Mouse (Mus musculus) kidney, embryonic 16.5 days (tissue): ENCODE data around the gene Ank2. TPM values are rescaled to one million over a fixed set of nuclear protein-coding genes. Genes with fewer than 3 reads are reported as not detected.

ENCODE experiments used
- ATAC-seq: fragments of 200-750 bp; cut with Nextera tagmentation; 2 replicates; pipeline ENCODE4 v1.8.0; 2017; ENCODE audit warnings: moderate TSS enrichment; ENCODE audit not compliant: low FRiP score, low TSS enrichment
- H3K27ac ChIP-seq: fragments of 300-500 bp; sonication (generic); 2 replicates; pipeline ENCODE4 v1.5.1; 2014; ENCODE audit warnings: low read length
- H3K27me3 ChIP-seq: fragments of 300-500 bp; sonication (generic); 2 replicates; pipeline ENCODE4 v1.6.1; 2014; ENCODE audit warnings: low read length, control low read depth, mixed read lengths; ENCODE audit not compliant: insufficient read depth
- H3K36me3 ChIP-seq: fragments of 300-500 bp; sonication (generic); 2 replicates; pipeline ENCODE4 v1.6.1; 2014; ENCODE audit warnings: low read length, control low read depth, mixed read lengths; ENCODE audit not compliant: insufficient read depth
- H3K4me1 ChIP-seq: fragments of 300-500 bp; sonication (generic); 2 replicates; pipeline ENCODE4 v1.6.1; 2014; ENCODE audit warnings: low read length, control low read depth, mixed read lengths; ENCODE audit not compliant: insufficient read depth
- H3K4me2 ChIP-seq: fragments of 300-500 bp; sonication (generic); replicated peaks from 2 replicates; pipeline ENCODE4 v1.6.1; 2014; ENCODE audit warnings: low read depth, low read length
- H3K4me3 ChIP-seq: fragments of 300-500 bp; sonication (generic); 2 replicates; pipeline ENCODE4 v1.5.1; 2014; ENCODE audit warnings: mild to moderate bottlenecking, low read length
- H3K9ac ChIP-seq: fragments of 300-500 bp; sonication (generic); replicated peaks from 2 replicates; pipeline ENCODE4 v1.6.1; 2014; ENCODE audit warnings: low read length
- H3K9me3 ChIP-seq: fragments of 300-500 bp; sonication (generic); 2 replicates; pipeline ENCODE4 v1.6.1; 2016; ENCODE audit warnings: low read length, control low read depth
- WGBS: fragments of 180-500 bp; shearing (Covaris S2); extraction: QIAGEN DNeasy Blood & Tissue Kit; methylation state at CpG from one replicate; pipeline ENCODE4 v1.1.7; 2014; 5-methylcytosine and 5-hydroxymethylcytosine counted together
- polyA plus RNA-seq: library from polyadenylated mRNA; unstranded; fragments of >200 nt; fragmentation: Nextera tagmentation; extraction: Ambion mirVana; gene quantifications from 2 replicates; pipeline ENCODE4 v1.2.1, GENCODE M21; 2015

Gene Ank2
- polyA plus RNA-seq, 1 experiment from 2014 or later = 7.5 TPM

DNA sequence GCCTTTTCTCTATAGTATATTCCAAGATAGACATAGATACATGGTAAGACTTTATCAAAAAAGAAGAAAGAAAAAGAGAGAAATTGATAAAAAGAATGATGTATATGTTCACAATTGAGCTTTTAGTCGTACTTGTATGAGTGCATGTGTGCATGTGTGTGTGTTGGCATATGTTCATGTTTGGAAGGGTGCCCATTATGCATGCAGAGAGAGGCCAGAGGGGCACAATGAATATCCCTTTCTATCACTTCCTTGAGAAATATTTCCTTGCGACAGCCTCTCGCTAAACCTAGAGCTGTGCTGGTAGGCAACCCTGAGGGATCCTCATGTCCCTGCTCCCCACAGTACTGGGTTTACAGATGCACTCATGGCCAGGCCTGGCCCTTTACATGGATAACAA is 341.4 kb downstream of the Ank2 start:
- Histone ChIP-seq H3K9ac (no peak overlapping the region), H3K27ac (no peak overlapping the region), H3K9me3 (peaks cover 2% of the 10 kb centered on the region; the same call in 1 of the 2 replicates), H3K36me3 (no peaks in the 10 kb centered on the region), H3K4me1 (peaks cover 12% of the 10 kb centered on the region), H3K4me2 (no peak overlapping the region), H3K4me3 (no peak overlapping the region), H3K27me3 (peaks cover 8% of the 10 kb centered on the region; the same call in 1 of the 2 replicates)
- ATAC-seq = no peak
- 90% methylated on average over 3 of the region's 3 CpGs for WGBS

DNA sequence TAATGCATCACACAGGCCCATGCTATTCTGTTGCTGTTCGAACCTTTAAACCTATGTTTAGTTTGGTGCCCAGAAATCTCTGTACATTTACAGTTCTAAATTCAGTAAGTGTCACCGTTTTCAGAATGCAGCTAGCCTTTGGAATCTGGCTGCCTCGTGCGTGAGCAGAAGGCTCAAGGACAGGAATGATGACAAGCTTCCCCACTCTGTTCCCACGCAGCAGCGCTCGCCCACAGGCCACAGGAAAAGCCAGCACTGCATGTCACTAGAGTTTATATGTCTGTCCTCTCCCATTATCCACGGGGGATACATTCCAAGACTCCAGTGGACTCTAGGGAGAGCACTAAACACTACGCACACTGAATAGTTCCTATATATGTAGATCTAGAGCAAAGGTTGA is 343.1 kb downstream of the Ank2 start:
- 82% methylated on average over 9 of the region's 9 CpGs for WGBS

DNA sequence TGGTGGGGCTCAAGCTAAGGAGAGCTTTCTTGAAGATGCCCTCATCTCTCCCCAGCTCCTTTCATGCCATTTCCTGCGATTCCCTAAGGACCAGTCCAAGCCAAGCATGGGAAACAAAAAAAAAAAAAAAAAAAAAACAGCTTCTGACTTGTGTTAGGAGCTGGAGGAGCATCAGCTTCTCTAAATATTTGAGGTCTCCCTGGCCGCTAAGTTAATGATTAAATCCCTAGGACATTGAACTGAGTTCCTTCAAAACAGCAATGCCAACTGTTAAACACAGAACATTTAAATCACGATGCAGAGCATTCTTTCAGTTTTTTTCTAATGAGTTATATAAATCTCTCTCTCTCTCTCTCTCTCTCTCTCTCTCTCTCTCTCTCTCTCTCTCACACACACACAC is 345.3 kb downstream of the Ank2 start:
- no peaks in the 10 kb centered on the region for H3K36me3 ChIP-seq
- H3K27me3 ChIP-seq = no peaks in the 10 kb centered on the region
- 0 out of 2 replicates have a peak, but pooled peaks have one; percentile 31 for ATAC-seq
- no peak overlapping the region for H3K9ac ChIP-seq
- no peak overlapping the region for H3K4me2 ChIP-seq
- H3K9me3 ChIP-seq = peaks cover 2% of the 10 kb centered on the region; the same call in 1 of the 2 replicates
- H3K27ac ChIP-seq = no peak overlapping the region
- 65% methylated on average over 3 of the region's 3 CpGs for WGBS
- H3K4me1 ChIP-seq = no peaks in the 10 kb centered on the region
- H3K4me3 ChIP-seq = no peak overlapping the region

More for the DNA sequence above, 343.1 kb downstream of the Ank2 start:
- no peak overlapping the region for H3K27ac ChIP-seq
- no peak overlapping the region for H3K4me3 ChIP-seq
- no peak for ATAC-seq
- H3K4me1 ChIP-seq = peaks cover under 1% of the 10 kb centered on the region; the same call in 1 of the 2 replicates
- no peaks in the 10 kb centered on the region for H3K36me3 ChIP-seq
- H3K4me2 ChIP-seq = no peak overlapping the region
- H3K9ac ChIP-seq = no peak overlapping the region
- no peaks in the 10 kb centered on the region for H3K27me3 ChIP-seq
- H3K9me3 ChIP-seq = peaks cover 2% of the 10 kb centered on the region; the same call in 1 of the 2 replicates

DNA sequence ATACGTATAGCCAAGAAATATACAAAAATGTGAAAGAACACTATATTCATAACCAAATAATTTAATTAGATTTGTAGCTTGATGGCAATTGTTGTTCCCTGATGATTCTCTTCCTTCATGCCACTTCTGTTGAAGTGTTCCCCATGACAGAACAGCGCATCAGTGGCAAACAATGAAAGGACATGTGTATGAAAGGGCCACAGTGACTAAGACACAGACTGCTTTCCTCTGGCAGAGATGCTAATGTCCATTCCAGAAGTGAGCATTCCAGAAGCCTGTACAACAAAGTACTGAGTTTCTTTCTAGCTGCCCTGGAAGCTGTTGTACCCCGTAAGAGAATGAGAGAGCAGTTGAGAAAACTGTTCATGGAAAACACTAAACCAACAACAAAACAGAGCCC is 345.7 kb downstream of the Ank2 start:
- Histone ChIP-seq H3K36me3 (no peaks in the 10 kb centered on the region), H3K4me1 (no peaks in the 10 kb centered on the region), H3K4me2 (no peak overlapping the region), H3K4me3 (no peak overlapping the region), H3K9me3 (peaks cover 2% of the 10 kb centered on the region; the same call in 1 of the 2 replicates), H3K27me3 (no peaks in the 10 kb centered on the region), H3K27ac (no peak overlapping the region), H3K9ac (no peak overlapping the region)
- no peak for ATAC-seq
- WGBS = 89% methylated on average over 3 of the region's 3 CpGs

DNA sequence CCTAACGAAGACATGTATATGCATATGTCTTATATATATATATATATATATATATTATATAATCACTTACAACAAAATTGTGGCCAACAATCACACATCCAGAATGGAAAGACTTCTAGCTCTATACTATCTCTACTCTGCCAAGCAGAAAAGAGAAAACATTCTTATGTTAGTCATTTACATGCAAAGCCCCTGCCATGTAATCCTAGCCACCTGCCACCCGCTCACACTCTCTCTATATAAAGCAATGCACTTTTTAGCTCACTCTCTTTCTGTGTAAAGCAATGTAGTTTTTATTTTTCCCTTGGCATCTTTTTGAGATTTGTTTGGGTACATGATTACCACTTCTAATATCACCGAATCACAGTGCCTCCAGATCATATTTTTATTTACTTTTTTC is 350.5 kb downstream of the Ank2 start:
- Histone ChIP-seq H3K27me3 (no peaks in the 10 kb centered on the region), H3K4me2 (no peak overlapping the region), H3K27ac (no peak overlapping the region), H3K9ac (no peak overlapping the region), H3K4me1 (no peaks in the 10 kb centered on the region), H3K4me3 (no peak overlapping the region), H3K36me3 (no peaks in the 10 kb centered on the region), H3K9me3 (no peaks in the 10 kb centered on the region)
- 89% methylated on average over 3 of the region's 3 CpGs for WGBS
- no peak for ATAC-seq

DNA sequence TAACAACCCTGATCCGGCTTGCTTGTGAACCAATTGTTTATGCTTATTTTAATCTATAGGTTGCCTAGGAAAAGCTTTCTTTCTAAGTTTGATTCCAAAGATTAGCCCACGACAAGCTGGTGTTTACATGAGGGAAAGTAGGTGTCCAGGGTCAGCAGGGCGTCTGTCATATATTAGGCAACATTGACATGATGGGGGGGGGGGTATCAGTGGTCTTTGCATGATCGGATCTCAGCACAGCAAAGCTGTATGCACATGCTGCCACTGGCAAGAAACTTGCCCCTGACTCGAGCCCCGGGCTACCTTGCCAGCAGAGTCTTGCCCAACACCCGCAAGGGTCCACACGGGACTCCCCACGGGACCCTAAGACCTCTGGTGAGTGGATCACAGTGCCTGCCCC is 358.6 kb downstream of the Ank2 start:
- ATAC-seq = no peak
- H3K4me2 ChIP-seq = no peak overlapping the region
- 81% methylated on average over 9 of the region's 9 CpGs for WGBS
- no peak overlapping the region for H3K4me3 ChIP-seq
- H3K27ac ChIP-seq = no peak overlapping the region
- no peak overlapping the region for H3K9ac ChIP-seq
- H3K27me3 ChIP-seq = no peaks in the 10 kb centered on the region
- no peaks in the 10 kb centered on the region for H3K36me3 ChIP-seq
- H3K9me3 ChIP-seq = no peaks in the 10 kb centered on the region
- no peaks in the 10 kb centered on the region for H3K4me1 ChIP-seq

DNA sequence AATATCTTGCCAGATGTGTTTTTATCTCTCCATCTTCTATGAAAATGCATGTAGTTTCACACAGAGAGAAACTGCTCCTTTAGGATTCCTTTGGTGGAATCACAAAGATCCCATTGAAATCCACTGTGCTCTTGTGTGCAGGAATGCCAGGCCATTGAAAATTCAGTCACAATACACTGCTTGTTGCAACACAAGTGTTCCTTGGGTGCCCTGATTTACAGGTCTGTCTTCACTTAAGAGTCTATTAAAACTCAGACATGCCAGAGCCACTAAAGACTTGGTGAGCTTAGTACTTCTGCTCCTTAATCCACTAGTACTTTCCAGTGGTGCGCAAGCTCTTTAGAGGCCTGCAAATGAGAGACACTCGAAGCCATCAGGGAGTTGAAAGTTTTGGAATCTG is 359.5 kb downstream of the Ank2 start:
- Histone ChIP-seq H3K27ac (no peak overlapping the region), H3K9ac (no peak overlapping the region), H3K4me3 (no peak overlapping the region), H3K36me3 (no peaks in the 10 kb centered on the region), H3K9me3 (no peaks in the 10 kb centered on the region), H3K27me3 (no peaks in the 10 kb centered on the region), H3K4me2 (no peak overlapping the region), H3K4me1 (no peaks in the 10 kb centered on the region)
- 51% methylated on average over 2 of the region's 2 CpGs for WGBS
- no peak for ATAC-seq

DNA sequence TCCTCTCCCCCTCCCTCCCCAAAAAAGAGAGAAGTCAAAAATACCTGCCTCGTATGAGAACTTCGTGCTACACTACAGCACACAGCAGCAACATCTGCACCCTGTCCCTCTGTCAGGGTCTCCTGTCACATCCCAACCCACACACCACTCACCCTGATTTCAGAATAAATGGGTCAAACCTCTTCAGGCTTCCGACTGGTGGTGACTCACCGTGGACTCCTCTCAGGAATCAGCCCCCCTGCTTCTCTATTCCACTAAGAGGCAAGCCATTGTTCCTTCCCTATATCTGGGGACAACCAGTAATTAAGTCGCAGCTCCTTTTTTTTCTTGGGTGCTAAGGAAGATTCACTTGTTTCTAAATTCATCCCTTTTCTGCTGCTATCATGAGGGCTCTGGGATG is 361.6 kb downstream of the Ank2 start:
- no peak overlapping the region for H3K4me3 ChIP-seq
- no peaks in the 10 kb centered on the region for H3K9me3 ChIP-seq
- H3K27ac ChIP-seq = no peak overlapping the region
- H3K4me1 ChIP-seq = no peaks in the 10 kb centered on the region
- 69% methylated on average over 5 of the region's 5 CpGs for WGBS
- no peaks in the 10 kb centered on the region for H3K27me3 ChIP-seq
- no peak overlapping the region for H3K4me2 ChIP-seq
- H3K9ac ChIP-seq = no peak overlapping the region
- no peak for ATAC-seq
- H3K36me3 ChIP-seq = no peaks in the 10 kb centered on the region

DNA sequence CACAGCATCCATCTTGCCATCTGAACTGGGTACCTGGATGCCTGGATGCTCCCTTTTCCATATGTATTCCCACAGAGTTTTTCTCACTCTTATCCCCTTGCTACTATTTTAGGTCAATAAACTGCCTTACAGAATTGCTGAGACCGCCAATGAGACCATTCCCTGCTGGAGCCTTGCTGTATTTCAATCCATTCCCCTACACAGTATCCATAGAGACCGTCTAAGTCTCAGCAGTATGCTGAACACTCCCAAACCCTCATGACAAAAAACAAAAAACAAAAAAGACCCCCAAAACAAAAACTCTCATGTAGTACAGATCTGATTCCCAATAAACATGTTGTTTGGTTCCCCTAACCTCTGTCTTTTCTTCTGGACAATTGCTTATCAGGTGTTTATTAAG is 365.1 kb downstream of the Ank2 start:
- no peaks in the 10 kb centered on the region for H3K36me3 ChIP-seq
- H3K9ac ChIP-seq = no peak overlapping the region
- H3K4me1 ChIP-seq = no peaks in the 10 kb centered on the region; the same call in 1 of the 2 replicates
- H3K9me3 ChIP-seq = no peaks in the 10 kb centered on the region
- no peak overlapping the region for H3K4me2 ChIP-seq
- no peak overlapping the region for H3K4me3 ChIP-seq
- H3K27me3 ChIP-seq = no peaks in the 10 kb centered on the region
- 52% methylated on average over 2 of the region's 2 CpGs for WGBS
- H3K27ac ChIP-seq = no peak overlapping the region
- no peak for ATAC-seq

DNA sequence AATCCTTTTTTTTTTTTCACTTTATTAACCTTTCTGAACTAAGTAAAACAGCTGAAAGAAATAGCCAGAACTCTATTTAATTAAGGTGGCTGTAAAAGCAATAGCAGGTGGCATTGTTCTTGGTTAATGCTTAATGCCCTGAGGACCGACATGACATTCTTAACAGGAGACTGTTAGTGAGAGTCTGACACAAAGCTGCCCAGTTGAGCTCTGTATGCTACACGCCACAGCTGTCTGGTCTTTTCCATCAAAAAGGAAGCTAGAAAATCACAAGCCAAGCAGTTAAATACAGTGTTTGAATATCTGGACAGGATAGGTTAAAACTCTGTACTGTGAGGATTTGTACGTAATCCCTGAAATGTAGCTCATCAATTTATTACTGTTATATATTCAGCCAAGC is 368.1 kb downstream of the Ank2 start:
- peaks cover 5% of the 10 kb centered on the region; the same call in 1 of the 2 replicates for H3K4me1 ChIP-seq
- no peak overlapping the region for H3K27ac ChIP-seq
- H3K9ac ChIP-seq = no peak overlapping the region
- no peaks in the 10 kb centered on the region for H3K36me3 ChIP-seq
- H3K9me3 ChIP-seq = no peaks in the 10 kb centered on the region
- no peaks in the 10 kb centered on the region for H3K27me3 ChIP-seq
- H3K4me2 ChIP-seq = no peak overlapping the region
- no peak overlapping the region for H3K4me3 ChIP-seq
- WGBS = 58% methylated on average over 3 of the region's 3 CpGs
- no peak for ATAC-seq
